Mouse (Mus musculus): ENCODE data around the gene Gm11634.
"Not testable (repeated sequence)": the region's sequence is repeated elsewhere in the genome, so short reads cannot be mapped to it uniquely, and the experiment has no call there.

DNA sequence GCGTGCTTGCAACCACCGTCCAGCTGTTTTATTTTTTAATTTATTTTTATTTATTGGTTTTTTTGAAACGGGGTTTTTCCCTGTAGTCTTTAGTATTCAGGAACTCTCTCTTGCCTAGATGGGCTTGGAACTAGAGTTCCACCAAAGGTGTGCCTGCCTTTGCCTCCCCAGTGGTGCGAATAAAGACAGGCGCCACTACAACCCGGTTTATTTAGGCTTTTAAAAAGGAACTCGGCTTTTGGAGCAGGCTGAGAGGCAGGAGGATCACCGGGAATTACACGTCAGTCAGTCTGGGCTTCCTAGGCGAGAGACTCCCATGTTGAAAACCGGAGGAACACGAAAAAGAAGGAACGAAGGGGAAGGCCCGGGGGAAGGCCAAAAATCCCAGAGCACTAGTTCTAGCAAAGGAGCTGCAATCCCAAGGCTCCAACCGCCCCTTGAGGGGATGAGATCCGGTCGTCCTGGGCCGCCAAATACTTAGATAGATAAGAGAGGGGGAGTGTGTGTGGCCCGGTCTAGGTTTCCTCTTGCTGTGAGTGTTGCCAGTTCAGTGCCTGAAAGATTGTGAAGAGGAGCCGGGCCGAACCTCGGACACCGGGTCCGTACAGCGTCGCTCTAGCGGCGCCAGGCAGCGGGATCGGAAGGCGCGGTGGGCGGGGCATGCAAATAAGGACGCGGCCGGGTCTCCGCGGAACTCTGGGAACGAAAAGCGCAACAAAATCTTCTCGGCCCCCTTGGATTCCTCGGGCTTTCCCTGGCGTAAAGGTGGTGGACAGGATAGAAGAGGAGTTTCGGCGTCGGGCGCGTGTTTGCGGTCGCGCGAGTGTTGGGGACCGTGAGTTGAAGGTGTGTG lies 42.0 kb upstream of the Gm11634 start:
- not testable (repeated sequence) for TF ChIP-seq CTCF (IDR thresholded peaks at IDR 0.05; ENCODE audit: low read depth, low read length); GATA1 (IDR thresholded peaks at IDR 0.05; ENCODE audit: borderline replicate concordance, low read length); GATA2 (IDR thresholded peaks at IDR 0.05; ENCODE audit: borderline replicate concordance, low read depth, low read length); TAL1 (conservative IDR thresholded peaks at IDR 0.05; ENCODE audit: low read depth, low read length)

Data from G1E (cell line).